Mouse (Mus musculus) hindlimb bud, embryonic 11.5 days (tissue): ENCODE results near the gene Ccdc113.

Experiments
- DNase-seq: peaks from one replicate; pipeline ENCODE4 v3.0.0-alpha.2; 2012; ENCODE audit warnings: low read depth, low spot score; ENCODE audit errors: extremely low spot score

The Ccdc113 gene

DNA sequence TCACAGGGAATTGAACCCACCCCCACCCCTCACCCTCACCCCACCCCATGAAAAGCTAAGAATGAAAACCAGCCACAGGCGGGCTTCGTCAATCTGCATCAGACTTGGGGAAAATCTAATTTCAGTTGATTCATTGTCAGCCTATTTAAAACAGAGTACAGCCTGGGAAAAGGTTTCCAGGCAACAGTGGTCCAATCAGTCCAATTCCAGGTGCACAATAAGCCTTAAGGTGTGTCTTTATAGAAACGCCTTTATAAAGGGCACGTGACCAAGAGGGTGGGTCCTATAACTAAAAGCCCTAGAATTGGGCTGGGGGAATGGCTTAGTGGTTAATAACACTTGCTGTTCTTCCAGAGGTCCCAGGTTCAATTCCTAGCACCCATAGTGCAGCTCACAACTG lies 1.7 kb upstream of the Ccdc113 start:
- no peak for DNase-seq

DNA sequence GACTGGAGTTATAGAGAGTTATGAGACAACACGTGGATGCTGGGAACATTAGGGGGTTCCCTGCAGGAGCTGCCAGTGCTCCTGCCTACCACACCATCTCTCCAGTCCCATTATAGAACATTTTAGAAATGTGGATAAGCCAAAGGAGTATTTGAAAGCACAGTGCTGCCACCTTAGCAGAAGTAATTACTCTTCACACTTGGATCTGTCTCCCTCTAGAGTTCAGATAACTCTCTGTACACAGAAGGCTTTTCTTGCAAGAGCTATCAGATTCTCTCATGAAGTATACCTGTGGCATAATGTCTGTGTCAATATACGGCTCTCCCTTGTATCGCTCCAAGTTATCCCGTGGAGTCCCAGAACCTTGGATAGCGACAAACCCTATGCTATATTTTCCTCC lies 5.6 kb downstream of the Ccdc113 start:
- DNase-seq = no peak

DNA sequence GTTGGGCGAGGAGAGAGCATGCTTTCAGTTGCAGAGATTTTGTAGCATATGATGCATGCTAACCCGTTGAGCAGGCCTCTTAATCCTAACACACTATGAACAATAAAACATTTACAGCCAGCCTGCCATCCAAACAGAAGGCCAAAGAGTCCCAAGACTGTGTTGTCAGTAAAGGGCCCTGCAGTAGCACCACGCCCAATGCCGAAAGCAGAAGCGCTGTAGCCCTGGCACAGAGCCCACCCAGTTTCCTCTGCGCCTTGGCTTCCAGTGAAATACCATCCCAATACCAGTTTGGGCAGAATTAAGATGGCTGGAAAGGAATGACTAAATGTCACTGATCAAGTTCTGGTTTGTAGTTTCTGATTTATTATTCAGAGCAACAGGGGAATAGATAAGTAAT lies 8.3 kb downstream of the Ccdc113 start:
- no peak for DNase-seq

- no peak for DNase-seq
Measured at GRCm38 (mm10) chr8:95543065-95543464, 9.2 kb downstream of the Ccdc113 start.

DNA sequence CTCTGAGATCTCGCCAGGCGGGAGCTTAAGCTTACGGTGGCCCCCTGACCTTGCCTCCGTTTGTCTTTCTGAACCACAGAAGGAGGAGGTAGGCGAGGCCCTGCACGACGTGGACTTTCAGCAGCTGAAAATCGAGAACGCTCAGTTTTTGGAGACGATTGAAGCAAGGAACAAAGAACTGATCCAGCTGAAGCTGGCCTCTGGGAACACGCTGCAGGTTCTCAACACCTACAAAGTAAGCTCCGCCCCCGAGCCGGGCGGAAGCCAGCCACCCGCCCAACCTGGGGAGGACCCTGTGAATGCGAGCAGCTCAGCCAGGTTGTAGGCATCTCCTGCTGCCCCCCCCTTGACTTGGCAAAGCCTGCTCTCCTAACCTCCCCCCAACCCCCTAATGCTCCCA lies 11.9 kb downstream of the Ccdc113 start:
- no peak for DNase-seq

DNA sequence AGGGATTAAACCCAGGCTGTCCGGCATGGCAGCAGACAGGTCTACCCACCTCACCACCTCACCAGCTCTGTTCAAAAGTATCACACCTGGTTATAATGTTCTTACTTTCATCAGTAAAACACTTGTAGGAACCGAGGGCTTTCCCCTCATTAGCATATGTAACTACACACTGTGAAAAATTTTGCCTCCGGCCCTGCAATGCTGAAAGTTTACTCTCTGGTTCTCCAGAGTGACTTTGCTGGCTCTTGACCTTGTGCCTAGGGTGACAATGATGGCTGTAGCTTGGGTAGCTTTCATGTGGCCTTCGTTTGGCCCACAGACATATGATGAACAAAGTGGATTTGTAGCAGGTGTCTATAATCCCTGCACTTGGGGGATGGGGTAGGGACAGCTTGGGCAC lies 13.1 kb downstream of the Ccdc113 start:
- no peak for DNase-seq

- DNase-seq = no peak
Measured at GRCm38 (mm10) chr8:95547931-95548330, 14.0 kb downstream of the Ccdc113 start.

GRCm38 (mm10) chr8:95549871-95550829 lies 16.3 kb downstream of the Ccdc113 start:
- DNase-seq = no peak

- no peak for DNase-seq
Measured at GRCm38 (mm10) chr8:95551577-95551976, 17.7 kb downstream of the Ccdc113 start.

DNA sequence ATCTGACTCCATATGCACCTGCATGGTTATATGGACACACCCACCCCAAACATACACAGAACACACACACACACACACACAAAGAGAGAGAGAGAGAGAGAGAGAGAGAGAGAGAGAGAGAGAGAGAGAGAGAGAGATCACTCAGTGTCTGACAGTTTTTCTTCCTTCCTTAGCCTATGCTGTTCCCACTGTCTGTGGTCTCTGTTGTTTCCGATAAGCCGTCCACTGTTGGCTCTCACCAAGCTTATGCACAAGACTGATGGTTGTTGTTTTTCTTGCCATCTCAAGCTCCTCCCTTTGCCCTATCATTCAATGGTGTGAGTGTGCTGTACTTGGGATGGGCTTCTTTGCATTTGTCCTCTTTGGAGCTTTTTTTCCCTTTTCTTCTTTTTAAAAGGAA lies 22.1 kb downstream of the Ccdc113 start:
- DNase-seq = no peak

GRCm38 (mm10) chr8:95566217-95566616 lies 32.3 kb downstream of the Ccdc113 start:
- no peak for DNase-seq

- DNase-seq = no peak
Measured at GRCm38 (mm10) chr8:95566809-95567208, 32.9 kb downstream of the Ccdc113 start.

- DNase-seq = no peak
Measured at GRCm38 (mm10) chr8:95573146-95573545, 39.3 kb downstream of the Ccdc113 start.

DNA sequence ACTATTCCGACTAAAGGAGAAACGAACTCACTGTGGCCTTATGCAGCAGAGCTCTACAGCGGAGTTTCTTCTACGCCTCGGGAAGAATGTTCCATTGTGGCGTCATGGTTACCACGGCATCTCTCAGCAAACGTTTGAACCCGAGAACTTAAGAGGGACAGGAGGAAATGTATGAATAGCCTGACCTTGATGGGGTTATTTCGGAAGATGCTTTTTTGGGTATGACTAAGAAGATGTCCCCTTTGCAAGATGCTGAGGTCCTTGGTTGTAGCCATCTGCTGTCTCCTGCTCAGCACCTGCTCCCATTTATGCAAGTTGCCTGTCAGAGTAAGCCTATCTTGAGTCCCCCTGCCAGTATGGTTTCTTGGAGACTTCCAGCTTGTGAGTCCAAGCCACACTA lies 42.4 kb downstream of the Ccdc113 start, which contains the start of gene Prss54:
Prss54 (minus strand) TSS at position 101 of the 400 bp plus-strand sequence.
- no peak for DNase-seq

DNA sequence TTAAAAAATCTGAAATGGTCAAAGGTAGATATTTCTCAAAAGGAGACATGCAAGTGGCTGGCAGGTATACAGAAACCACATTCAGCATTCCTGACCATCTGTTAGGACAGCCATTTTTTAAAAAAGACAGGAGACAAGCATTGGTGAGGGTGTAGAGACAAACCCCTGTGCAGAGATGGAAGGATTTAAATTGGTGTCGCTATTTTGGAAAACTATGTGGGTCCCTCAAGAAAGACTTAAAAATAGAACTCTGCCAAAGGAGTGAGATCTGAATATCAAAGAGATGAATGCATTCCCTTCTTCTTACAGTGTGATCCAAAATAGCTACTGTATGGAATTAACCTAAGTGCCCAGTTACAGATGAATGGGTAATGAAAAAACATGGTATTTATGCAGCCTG lies 53.5 kb downstream of the Ccdc113 start:
- DNase-seq = no peak

- no peak for DNase-seq
Measured at GRCm38 (mm10) chr8:95589282-95589681, 55.4 kb downstream of the Ccdc113 start.

DNA sequence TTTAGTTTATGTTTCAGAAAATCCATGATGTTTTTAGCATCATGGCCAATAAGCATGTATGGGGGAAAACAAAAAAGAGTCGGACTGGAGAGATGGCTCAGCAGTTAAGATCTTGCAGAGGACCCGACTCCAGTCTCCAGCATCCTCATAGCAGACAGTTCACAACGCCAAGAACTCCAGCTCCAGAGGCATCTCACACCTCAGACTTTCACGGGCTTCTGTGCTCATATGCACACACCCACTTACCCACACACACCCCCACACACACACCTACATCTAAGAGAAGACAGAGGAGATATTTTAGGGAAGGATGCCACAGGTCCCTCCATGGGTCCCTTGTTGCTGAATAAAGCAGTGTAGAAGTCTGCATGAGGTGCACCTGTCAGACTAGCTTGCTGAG lies 56.7 kb downstream of the Ccdc113 start:
- no peak for DNase-seq

GRCm38 (mm10) chr8:95592131-95592780 lies 58.4 kb downstream of the Ccdc113 start:
- DNase-seq = no peak

- no peak for DNase-seq
Measured at GRCm38 (mm10) chr8:95593439-95594393, 59.8 kb downstream of the Ccdc113 start.

DNA sequence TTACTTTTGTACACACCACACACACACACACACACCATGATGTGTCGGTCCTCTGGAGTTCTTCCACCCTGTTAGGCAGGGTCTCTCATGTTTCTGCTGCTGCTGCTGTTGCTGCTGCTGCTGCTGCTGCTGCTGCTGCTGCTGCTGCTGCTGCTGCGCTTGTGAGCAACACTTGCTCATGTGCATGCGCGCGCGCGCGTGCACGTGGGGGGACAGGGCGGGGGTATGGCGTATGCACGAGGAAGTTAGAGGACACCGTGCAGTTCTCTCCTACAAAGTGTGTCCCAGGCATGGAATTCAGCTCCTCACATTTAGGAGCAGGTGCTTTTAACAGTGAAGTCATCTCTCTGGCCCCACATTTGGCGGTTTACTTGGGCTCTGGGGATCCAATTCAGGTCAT lies 61.2 kb downstream of the Ccdc113 start:
- DNase-seq = no peak

GRCm38 (mm10) chr8:95596841-95597241 lies 63.0 kb downstream of the Ccdc113 start:
- no peak for DNase-seq
